Mouse (Mus musculus) liver, postnatal 0 days (tissue): ENCODE measurements around the gene Ddx49. TPM values are rescaled to one million over a fixed set of nuclear protein-coding genes. Genes with fewer than 3 reads are reported as not detected.

ENCODE experiments used
- ATAC-seq: fragments of 200-750 bp; cut with Nextera tagmentation; 2 replicates; pipeline ENCODE4 v1.8.0; 2017; ENCODE audit warnings: mild to moderate bottlenecking, moderate library complexity
- DNase-seq: peaks from one replicate; pipeline ENCODE4 v3.0.0-alpha.2; 2016
- H3K27ac ChIP-seq: fragments of 300-500 bp; sonication (generic); 2 replicates; pipeline ENCODE4 v1.5.1; 2014; ENCODE audit warnings: antibody characterized with exemption, moderate library complexity, mild to moderate bottlenecking, low read depth
- H3K27me3 ChIP-seq: fragments of 300-500 bp; sonication (generic); 2 replicates; pipeline ENCODE4 v1.6.1; 2014; ENCODE audit warnings: low read length, control low read depth, mixed read lengths; ENCODE audit not compliant: insufficient read depth
- H3K36me3 ChIP-seq: fragments of 300-500 bp; sonication (generic); replicated peaks from 2 replicates; pipeline ENCODE4 v1.6.1; 2014; ENCODE audit warnings: mild to moderate bottlenecking, control low read depth, low read length, moderate library complexity, mixed read lengths; ENCODE audit not compliant: insufficient read depth
- H3K4me1 ChIP-seq: fragments of 300-500 bp; sonication (generic); 2 replicates; pipeline ENCODE4 v1.6.1; 2014; ENCODE audit warnings: antibody characterized with exemption, mild to moderate bottlenecking, control low read depth; ENCODE audit not compliant: insufficient read depth
- H3K4me2 ChIP-seq: fragments of 300-500 bp; sonication (generic); 2 replicates; pipeline ENCODE4 v1.6.1; 2014; ENCODE audit warnings: low read depth, mild to moderate bottlenecking, low read length, moderate library complexity, mixed read lengths
- H3K4me3 ChIP-seq: fragments of 300-500 bp; sonication (generic); 2 replicates; pipeline ENCODE4 v1.5.1; 2014; ENCODE audit warnings: low read depth, low read length
- H3K9ac ChIP-seq: fragments of 300-500 bp; sonication (generic); replicated peaks from 2 replicates; pipeline ENCODE4 v1.6.1; 2014; ENCODE audit warnings: mild to moderate bottlenecking, moderate library complexity
- H3K9me3 ChIP-seq: fragments of 300-500 bp; sonication (generic); 2 replicates; pipeline ENCODE4 v1.6.1; 2016; ENCODE audit warnings: mild to moderate bottlenecking, control low read depth, low read length, mixed read lengths
- CTCF ChIP-seq: sonication (generic); IDR thresholded peaks from 2 replicates; pipeline ENCODE4 v1.5.1; 2016; ENCODE audit warnings: antibody characterized with exemption, low read depth
- EP300 ChIP-seq: IDR thresholded peaks from 2 replicates; pipeline ENCODE4 v1.6.1; 2016; ENCODE audit warnings: antibody characterized with exemption, low read depth, mild to moderate bottlenecking
- WGBS: fragments of 180-500 bp; shearing (Covaris S2); extraction: QIAGEN DNeasy Blood & Tissue Kit; methylation state at CpG from one replicate; pipeline ENCODE4 v1.1.7; 2014; ENCODE audit not compliant: insufficient replicate concordance; 5-methylcytosine and 5-hydroxymethylcytosine counted together
- polyA plus RNA-seq: library from polyadenylated mRNA; unstranded; fragments of >200 nt; fragmentation: Nextera tagmentation; extraction: Ambion mirVana; gene quantifications from 2 replicates; pipeline ENCODE4 v1.2.1, GENCODE M21; 2015

Gene Ddx49
- polyA plus RNA-seq, 1 experiment from 2014 or later, result 15.2 TPM

DNA sequence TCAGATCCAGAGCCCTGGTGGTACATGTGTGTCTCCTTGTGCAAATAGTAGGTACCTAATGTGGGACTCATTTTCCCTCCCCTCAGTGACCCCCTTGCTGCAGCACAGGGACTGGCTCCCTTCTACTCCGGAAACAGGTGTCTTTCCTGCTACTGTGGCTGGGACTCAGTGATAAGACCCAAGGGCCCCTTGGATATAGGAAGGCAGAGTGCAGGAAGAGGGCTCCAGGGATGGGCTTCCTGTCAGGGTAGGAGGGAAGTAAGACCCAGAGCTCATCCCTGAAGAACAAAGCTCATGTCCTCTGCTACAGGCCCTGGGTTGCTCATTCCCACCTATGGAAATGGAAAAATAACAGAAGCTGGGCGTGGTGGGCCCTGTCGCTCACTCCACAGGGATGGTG lies 25.8 kb downstream of the Ddx49 start:
- ATAC-seq, result peak; percentile 52
- no peaks in the 10 kb centered on the region for H3K36me3 ChIP-seq
- DNase-seq, result no peak
- H3K4me2 ChIP-seq, result no peak overlapping the region
- TF ChIP-seq CTCF (no peak), EP300 (peak; percentile 59)
- no peaks in the 10 kb centered on the region for H3K9me3 ChIP-seq
- no peak overlapping the region for H3K4me3 ChIP-seq
- no peaks in the 10 kb centered on the region for H3K27me3 ChIP-seq
- H3K27ac ChIP-seq, result peak overlapping the region; percentile 39; the same call in 1 of the 2 replicates
- 52% methylated on average over 3 of the region's 3 CpGs for WGBS
- no peak overlapping the region for H3K9ac ChIP-seq
- peaks cover 17% of the 10 kb centered on the region for H3K4me1 ChIP-seq

GRCm38 (mm10) chr8:70274350-70274749 lies 27.9 kb downstream of the Ddx49 start:
- no peak overlapping the region for H3K9ac ChIP-seq
- peaks cover 15% of the 10 kb centered on the region for H3K4me1 ChIP-seq
- ATAC-seq (no peak), DNase-seq (no peak)
- no peak overlapping the region for H3K4me2 ChIP-seq
- H3K27me3 ChIP-seq, result no peaks in the 10 kb centered on the region
- H3K27ac ChIP-seq, result no peak overlapping the region
- TF ChIP-seq EP300 (no peak), CTCF (no peak)
- H3K4me3 ChIP-seq, result no peak overlapping the region
- no peaks in the 10 kb centered on the region for H3K9me3 ChIP-seq
- H3K36me3 ChIP-seq, result no peaks in the 10 kb centered on the region

DNA sequence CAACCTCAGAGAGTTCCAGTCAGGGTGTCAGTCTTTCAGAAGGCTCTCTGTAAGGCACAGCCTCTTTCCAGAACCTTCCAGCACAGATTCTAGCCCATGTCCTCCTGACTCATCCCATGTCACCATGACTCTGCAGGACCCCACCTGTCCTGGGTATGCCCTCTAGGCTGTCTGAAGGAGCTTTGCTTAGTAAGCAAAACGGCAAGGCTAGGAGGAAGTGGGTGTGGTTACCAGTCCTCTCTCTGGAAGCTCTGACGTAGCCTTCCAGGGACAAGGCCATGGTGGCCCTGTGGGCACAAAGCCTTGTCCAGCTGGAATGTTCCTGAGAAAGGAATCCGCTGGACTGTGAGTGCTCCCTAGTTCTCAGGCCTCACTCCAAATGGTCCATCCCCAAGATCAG lies 29.3 kb downstream of the Ddx49 start:
- TF ChIP-seq EP300, result peak; percentile 50; the same call in 1 of the 2 replicates
- TF ChIP-seq CTCF, result no peak
- peak overlapping the region; percentile 52 for H3K27ac ChIP-seq
- no peak overlapping the region for H3K4me2 ChIP-seq
- DNase-seq (peak; percentile 48), ATAC-seq (peak; percentile 81)
- H3K9me3 ChIP-seq, result no peaks in the 10 kb centered on the region
- H3K4me3 ChIP-seq, result no peak overlapping the region
- no peaks in the 10 kb centered on the region for H3K36me3 ChIP-seq
- peaks cover 18% of the 10 kb centered on the region for H3K4me1 ChIP-seq
- no peaks in the 10 kb centered on the region for H3K27me3 ChIP-seq
- no peak overlapping the region for H3K9ac ChIP-seq
- WGBS, result 38% methylated on average over 3 of the region's 3 CpGs

- WGBS, result 25% methylated on average over 11 of the region's 11 CpGs
- Histone ChIP-seq H3K4me2 (no peak overlapping the region), H3K4me3 (no peak overlapping the region), H3K9ac (no peak overlapping the region), H3K4me1 (peaks cover 24% of the 10 kb centered on the region), H3K9me3 (no peaks in the 10 kb centered on the region), H3K27ac (no peak overlapping the region), H3K36me3 (peaks cover 6% of the 10 kb centered on the region), H3K27me3 (no peaks in the 10 kb centered on the region)
- ATAC-seq, result no peak
- TF ChIP-seq EP300, result no peak
- TF ChIP-seq CTCF, result peak; percentile 63
- DNase-seq, result peak; percentile 43
These were observed 33.3 kb downstream of the Ddx49 start for GRCm38 (mm10) chr8:70268799-70269565.

- Histone ChIP-seq H3K27me3 (no peaks in the 10 kb centered on the region), H3K9ac (no peak overlapping the region), H3K4me2 (no peak overlapping the region), H3K9me3 (no peaks in the 10 kb centered on the region), H3K4me3 (no peak overlapping the region), H3K27ac (no peak overlapping the region), H3K36me3 (peaks cover 13% of the 10 kb centered on the region), H3K4me1 (peaks cover 24% of the 10 kb centered on the region)
- DNase-seq (no peak), ATAC-seq (no peak)
- TF ChIP-seq CTCF, result no peak
- TF ChIP-seq EP300, result no peak
- WGBS, result 51% methylated on average over 5 of the region's 5 CpGs
These were observed 34.0 kb downstream of the Ddx49 start for GRCm38 (mm10) chr8:70268311-70268710.

GRCm38 (mm10) chr8:70267674-70268073 lies 34.6 kb downstream of the Ddx49 start:
- TF ChIP-seq CTCF, result no peak
- 0 out of 2 replicates have a peak, but pooled peaks have one; percentile 39 for TF ChIP-seq EP300
- WGBS, result 34% methylated on average over 3 of the region's 3 CpGs
- DNase-seq, result no peak
- Histone ChIP-seq H3K27ac (no peak overlapping the region), H3K9me3 (no peaks in the 10 kb centered on the region), H3K36me3 (peaks cover 19% of the 10 kb centered on the region), H3K4me3 (no peak overlapping the region), H3K27me3 (no peaks in the 10 kb centered on the region), H3K4me1 (peaks cover 18% of the 10 kb centered on the region), H3K9ac (no peak overlapping the region), H3K4me2 (no peak overlapping the region)
- peak; percentile 50 for ATAC-seq
